Mouse (Mus musculus) kidney, adult 2 months (tissue): ENCODE measurements around the gene Prkce.

ENCODE experiments used
- CTCF ChIP-seq: fragments of 200-500 bp; conservative IDR thresholded peaks from 2 replicates; pipeline ENCODE4 v1.5.1; 2011; ENCODE audit warnings: low read depth, mild to moderate bottlenecking, control low read depth, low read length, moderate library complexity, mixed read lengths; ENCODE audit not compliant: insufficient read depth, insufficient read length
- POLR2A ChIP-seq: fragments of 200-500 bp; IDR thresholded peaks from one replicate; pipeline ENCODE4 v1.6.1; 2011; ENCODE audit warnings: low read depth, low read length, control low read depth

GRCm38 (mm10) chr17:86667836-86668600, 500.4 kb downstream of the Prkce start:
- TF ChIP-seq POLR2A (no peak), CTCF (no peak)
